Mouse (Mus musculus): ENCODE data around the gene Rnf186. TPM values are rescaled to one million over a fixed set of nuclear protein-coding genes. Genes with fewer than 3 reads are reported as not detected.

The Rnf186 gene
- total RNA-seq (2014; fragmentation: Nextera tagmentation) (not detected in 2 replicates), total RNA-seq (2017) (0.12 and 0.27 TPM in 2 replicates), polyA plus RNA-seq (2012) (not detected in 2 replicates)

DNA sequence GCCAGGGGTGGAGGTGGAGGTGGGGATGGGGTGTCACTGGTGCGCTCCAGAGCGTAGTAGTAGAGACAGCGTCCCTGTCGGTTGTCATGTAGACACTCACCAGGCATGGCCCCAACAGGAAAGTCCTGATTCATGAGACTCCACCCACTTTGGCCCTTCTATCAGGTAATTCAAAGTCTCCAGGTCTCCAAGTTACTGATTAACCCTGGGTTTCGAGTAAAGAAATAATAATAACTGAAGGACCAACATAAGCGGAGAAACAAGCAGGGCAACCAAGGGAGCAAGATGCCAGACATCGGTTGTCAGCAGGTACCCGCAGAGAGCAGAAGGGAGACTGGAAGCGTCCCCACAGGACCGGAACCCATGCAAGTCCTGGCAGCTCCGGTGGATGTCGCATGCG is at the start of gene Rnf186:
Rnf186 (plus strand) TSS at position 247 of the 400 bp plus-strand sequence.
- DNase-seq (ENCODE audit: low spot score) (no peak), ATAC-seq (ENCODE audit: extremely low read depth, insufficient number of reproducible peaks, low FRiP score, poor library complexity, severe bottlenecking) (no peak)
- peaks cover 7% of the 10 kb centered on the region for H3K9me3 ChIP-seq (replicated peaks)
- H3K4me1 ChIP-seq (ENCODE audit: insufficient read depth, low read depth, low read length), result peaks cover 70% of the 10 kb centered on the region
- peaks cover 12% of the 10 kb centered on the region for H3K27me3 ChIP-seq (ENCODE audit: insufficient read depth, low read length)
- peaks cover 6% of the 10 kb centered on the region for H3K36me3 ChIP-seq (replicated peaks)
- H3K4me3 ChIP-seq (ENCODE audit: low read depth, low read length), result peak within 1 kb of the TSS; percentile 6; the same call in 1 of the 2 replicates
- no peak for TF ChIP-seq CTCF (IDR thresholded peaks at IDR 0.05; ENCODE audit: low read depth, low read length)
- TF ChIP-seq GATA2 (IDR thresholded peaks at IDR 0.05; ENCODE audit: borderline replicate concordance, low read depth, low read length), result no peak
- no peak for TF ChIP-seq TAL1 (conservative IDR thresholded peaks at IDR 0.05; ENCODE audit: low read depth, low read length)
- TF ChIP-seq POLR2AphosphoS5 (IDR thresholded peaks at IDR 0.05; ENCODE audit: insufficient replicate concordance, low read depth, low read length), result no peak
- TF ChIP-seq GATA1 (IDR thresholded peaks at IDR 0.05; ENCODE audit: borderline replicate concordance, low read length), result no peak

DNA sequence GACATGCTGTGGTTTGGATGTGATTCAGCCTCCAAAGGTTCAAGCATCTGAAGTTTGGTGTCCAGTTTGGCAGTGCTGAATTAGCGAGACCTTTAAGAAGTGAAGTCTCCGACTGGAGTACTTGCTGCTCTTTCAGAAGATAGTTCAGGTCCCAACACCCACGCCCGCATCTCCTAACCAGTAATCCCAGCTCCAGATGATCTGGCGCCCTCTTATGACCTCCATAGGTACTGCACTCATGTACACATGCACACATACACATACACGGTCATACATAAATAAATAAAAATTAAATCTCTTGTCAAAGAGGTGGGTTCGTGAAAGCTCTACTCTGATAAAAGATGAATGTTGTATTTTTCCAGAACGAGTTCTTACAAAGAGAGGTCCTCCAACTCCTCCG is 49.6 kb upstream of the Rnf186 start:
- ATAC-seq (ENCODE audit: extremely low read depth, insufficient number of reproducible peaks, low FRiP score, poor library complexity, severe bottlenecking), result no peak
- DNase-seq (ENCODE audit: low spot score), result no peak
- Histone ChIP-seq H3K9me3 (replicated peaks) (peaks cover 2% of the 10 kb centered on the region; the same call in 1 of the 2 replicates), H3K27me3 (ENCODE audit: insufficient read depth, low read length) (peaks cover 6% of the 10 kb centered on the region; the same call in 1 of the 2 replicates), H3K4me3 (ENCODE audit: low read depth, low read length) (no peak overlapping the region), H3K36me3 (replicated peaks) (no peaks in the 10 kb centered on the region), H3K4me1 (ENCODE audit: insufficient read depth, low read depth, low read length) (peaks cover 24% of the 10 kb centered on the region)
- TF ChIP-seq POLR2AphosphoS5 (IDR thresholded peaks at IDR 0.05; ENCODE audit: insufficient replicate concordance, low read depth, low read length), result no peak

DNA sequence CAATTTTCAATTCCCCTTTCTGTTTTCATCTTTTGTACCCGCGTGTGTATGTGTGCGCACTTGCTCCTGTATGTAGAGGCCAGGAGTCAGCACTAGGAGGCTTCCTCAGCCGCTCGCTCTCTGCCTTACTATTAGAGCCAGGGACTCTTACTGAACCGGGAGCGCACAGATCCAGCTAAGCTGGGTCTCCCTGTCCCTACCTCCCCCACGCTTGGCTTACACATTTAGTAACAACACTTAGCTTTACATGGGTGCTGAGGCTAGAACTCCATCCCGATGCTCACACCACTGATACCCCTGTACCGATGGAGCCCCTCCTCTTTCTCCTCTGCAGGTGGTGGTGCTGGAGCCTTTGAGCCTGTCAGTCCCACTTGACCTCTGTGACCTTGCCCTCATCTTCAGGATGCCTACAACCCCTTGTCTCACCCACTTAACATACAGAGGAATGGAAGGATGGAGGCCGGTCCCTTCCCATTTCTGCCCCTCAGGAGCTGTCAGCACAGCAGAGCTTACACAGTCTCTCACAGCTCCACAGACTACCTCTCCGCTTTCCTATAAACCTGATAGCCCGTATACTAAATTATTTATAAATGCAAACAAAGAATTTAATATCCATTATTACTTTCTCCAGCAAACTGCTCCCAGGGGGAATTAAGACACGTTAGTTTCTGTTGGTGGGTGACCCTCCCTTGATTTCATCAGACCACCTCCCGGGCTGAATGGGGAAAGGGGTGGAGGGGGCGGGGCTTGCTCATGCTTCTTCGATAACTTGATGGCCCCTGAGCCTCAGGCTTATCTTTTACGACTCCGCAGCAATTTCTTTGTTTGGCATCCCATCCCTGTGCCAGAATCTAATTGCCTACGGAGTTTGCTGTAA is 45.4 kb upstream of the Rnf186 start:
- no peak overlapping the region; the same call in 1 of the 2 replicates for H3K4me3 ChIP-seq (ENCODE audit: low read depth, low read length)
- TF ChIP-seq CTCF (IDR thresholded peaks at IDR 0.05; ENCODE audit: low read depth, low read length), result no peak
- H3K36me3 ChIP-seq (replicated peaks), result no peaks in the 10 kb centered on the region
- DNase-seq (ENCODE audit: low spot score), result no peak
- H3K27me3 ChIP-seq (ENCODE audit: insufficient read depth, low read length), result peaks cover 13% of the 10 kb centered on the region
- H3K9me3 ChIP-seq (replicated peaks), result peaks cover 2% of the 10 kb centered on the region; the same call in 1 of the 2 replicates
- no peak for ATAC-seq (ENCODE audit: extremely low read depth, insufficient number of reproducible peaks, low FRiP score, poor library complexity, severe bottlenecking)
- H3K4me1 ChIP-seq (ENCODE audit: insufficient read depth, low read depth, low read length), result peaks cover 12% of the 10 kb centered on the region

DNA sequence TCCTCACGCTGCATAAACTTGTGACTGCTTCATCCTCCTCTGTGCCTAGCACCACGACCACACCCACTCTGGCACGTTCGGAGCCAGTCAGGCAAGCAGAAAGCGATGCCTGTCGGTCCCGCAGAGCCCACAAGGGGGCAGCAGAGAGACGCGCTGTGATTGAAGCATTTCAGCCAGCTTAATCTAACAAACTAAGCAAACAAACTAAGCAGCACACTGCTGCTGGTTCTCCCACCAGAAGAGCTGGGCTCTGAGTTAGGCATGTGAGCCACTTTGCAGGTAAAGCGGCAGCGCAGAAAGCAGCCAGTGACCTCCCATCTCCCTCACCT is 44.8 kb upstream of the Rnf186 start:
- TF ChIP-seq GATA1 (IDR thresholded peaks at IDR 0.05; ENCODE audit: borderline replicate concordance, low read length) (no peak), CTCF (IDR thresholded peaks at IDR 0.05; ENCODE audit: low read depth, low read length) (peak; percentile 99)
- Histone ChIP-seq H3K4me3 (ENCODE audit: low read depth, low read length) (no peak overlapping the region; the same call in 1 of the 2 replicates), H3K9me3 (replicated peaks) (peaks cover 2% of the 10 kb centered on the region; the same call in 1 of the 2 replicates), H3K27me3 (ENCODE audit: insufficient read depth, low read length) (peaks cover 15% of the 10 kb centered on the region), H3K4me1 (ENCODE audit: insufficient read depth, low read depth, low read length) (peaks cover 12% of the 10 kb centered on the region), H3K36me3 (replicated peaks) (no peaks in the 10 kb centered on the region)
- DNase-seq (ENCODE audit: low spot score) (peak; percentile 66), ATAC-seq (ENCODE audit: extremely low read depth, insufficient number of reproducible peaks, low FRiP score, poor library complexity, severe bottlenecking) (peak; percentile 74)

DNA sequence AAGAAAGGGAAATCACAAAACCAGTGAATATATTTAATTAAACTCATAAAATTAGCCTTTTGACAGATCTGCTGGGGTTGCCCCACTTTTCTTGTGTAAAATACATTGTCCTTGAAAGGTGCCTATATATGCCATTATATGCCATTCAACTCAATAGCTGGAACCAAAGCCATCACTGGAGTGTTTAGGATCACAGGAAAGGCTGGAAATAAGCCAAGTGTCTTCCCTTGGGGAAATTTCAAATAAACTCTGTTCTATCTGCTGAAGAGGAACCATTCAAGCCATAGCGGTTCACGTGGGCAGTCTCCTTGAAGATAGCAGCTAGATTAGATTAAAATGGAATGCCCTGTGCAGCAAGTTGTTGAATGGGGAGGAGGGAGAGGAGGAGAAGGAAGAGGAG is 41.4 kb upstream of the Rnf186 start:
- DNase-seq (ENCODE audit: low spot score) (no peak), ATAC-seq (ENCODE audit: extremely low read depth, insufficient number of reproducible peaks, low FRiP score, poor library complexity, severe bottlenecking) (no peak)
- peaks cover 12% of the 10 kb centered on the region for H3K4me1 ChIP-seq (ENCODE audit: insufficient read depth, low read depth, low read length)
- H3K4me3 ChIP-seq (ENCODE audit: low read depth, low read length), result no peak overlapping the region
- no peaks in the 10 kb centered on the region for H3K9me3 ChIP-seq (replicated peaks)
- H3K36me3 ChIP-seq (replicated peaks), result no peaks in the 10 kb centered on the region
- TF ChIP-seq CTCF (IDR thresholded peaks at IDR 0.05; ENCODE audit: low read depth, low read length) (no peak), GATA1 (IDR thresholded peaks at IDR 0.05; ENCODE audit: borderline replicate concordance, low read length) (no peak), POLR2AphosphoS5 (IDR thresholded peaks at IDR 0.05; ENCODE audit: insufficient replicate concordance, low read depth, low read length) (no peak)
- H3K27me3 ChIP-seq (ENCODE audit: insufficient read depth, low read length), result peaks cover 25% of the 10 kb centered on the region

DNA sequence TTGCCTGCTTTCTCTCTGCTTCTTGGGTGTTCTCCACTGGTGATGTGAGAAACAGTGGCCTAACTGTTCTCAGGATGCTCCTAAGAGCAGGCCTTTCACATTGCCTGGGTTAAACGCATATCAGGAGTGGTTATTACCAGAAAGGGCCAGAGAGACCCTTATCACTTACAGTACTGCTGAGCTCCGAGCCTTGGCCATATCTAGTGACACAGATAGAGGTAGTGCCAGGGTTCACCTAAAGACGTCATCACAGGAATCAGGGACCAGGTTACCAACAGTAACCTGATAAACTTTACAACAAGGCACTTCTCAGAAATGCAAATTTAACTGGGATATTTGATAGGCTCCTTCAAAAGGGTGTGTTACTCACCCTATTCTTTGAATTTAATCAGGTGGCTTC is 33.0 kb upstream of the Rnf186 start:
- H3K36me3 ChIP-seq (replicated peaks), result no peaks in the 10 kb centered on the region
- ATAC-seq (ENCODE audit: extremely low read depth, insufficient number of reproducible peaks, low FRiP score, poor library complexity, severe bottlenecking), result no peak
- DNase-seq (ENCODE audit: low spot score), result no peak
- TF ChIP-seq TAL1 (conservative IDR thresholded peaks at IDR 0.05; ENCODE audit: low read depth, low read length) (no peak), GATA2 (IDR thresholded peaks at IDR 0.05; ENCODE audit: borderline replicate concordance, low read depth, low read length) (no peak), CTCF (IDR thresholded peaks at IDR 0.05; ENCODE audit: low read depth, low read length) (no peak), POLR2AphosphoS5 (IDR thresholded peaks at IDR 0.05; ENCODE audit: insufficient replicate concordance, low read depth, low read length) (no peak), GATA1 (IDR thresholded peaks at IDR 0.05; ENCODE audit: borderline replicate concordance, low read length) (no peak)
- H3K27me3 ChIP-seq (ENCODE audit: insufficient read depth, low read length), result 0 out of 2 replicates have a peak, but pooled peaks cover 7% of the 10 kb centered on the region
- no peak overlapping the region for H3K4me3 ChIP-seq (ENCODE audit: low read depth, low read length)
- H3K9me3 ChIP-seq (replicated peaks), result no peaks in the 10 kb centered on the region
- peaks cover 12% of the 10 kb centered on the region for H3K4me1 ChIP-seq (ENCODE audit: insufficient read depth, low read depth, low read length)
